In the genomic region with DNA sequence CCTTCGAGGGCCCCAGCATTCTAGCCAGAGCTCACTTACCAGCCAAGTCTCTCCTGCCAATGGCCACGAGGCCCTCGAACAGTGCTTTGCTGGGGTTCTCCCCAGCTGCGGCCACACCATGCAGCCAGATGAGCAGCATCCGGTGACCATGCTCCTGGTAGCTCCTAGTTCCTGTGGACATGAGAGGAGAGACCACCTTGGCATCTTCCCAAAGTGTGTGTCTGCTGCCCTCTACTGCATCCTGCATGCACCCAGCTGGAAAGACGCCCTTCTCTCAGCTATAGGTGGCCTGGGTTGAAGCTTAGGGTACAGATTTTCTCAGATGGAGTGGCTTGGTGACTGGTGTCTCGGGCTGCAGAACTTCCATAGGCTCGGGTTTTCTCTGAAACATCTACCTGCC, we compare ENCODE assay signal across 13 mouse cellular contexts. TPM values are rescaled to one million over a fixed set of nuclear protein-coding genes. Genes with fewer than 3 reads are reported as not detected.
A peak's percentile ranks its signal among the peaks of the same experiment; 100 is the strongest.
DNase-seq lines count a peak whose midpoint lies in the region; ATAC-seq and TF ChIP-seq lines count a peak whose summit lies in the region.
"Had no signal": no experiment of that assay in that cellular context is flagged by ENCODE, and none has a peak within 500 bp of the region (broad histone marks: within the 10 kb centered on the region; RNA-seq: fewer than 3 reads in every experiment).

No protein-coding gene starts in this region.

- TF ChIP-seq CTCF in thymus, adult 2 months (IDR thresholded peaks at IDR 0.05; ENCODE audit: borderline replicate concordance, control insufficient read depth, extremely low read depth, insufficient read depth, low read length, poor library complexity) = 0 out of 2 replicates have a peak, but pooled peaks have one; percentile 13

- no peak overlapping the region for H3K9ac ChIP-seq in hindbrain, embryonic 11.5 days (ENCODE audit: low read depth, low read length)
- no peak overlapping the region for H3K9ac ChIP-seq in hindbrain, embryonic 14.5 days

- H3K4me3 ChIP-seq in hindbrain, embryonic 11.5 days (ENCODE audit: low read depth, low read length) = no peak overlapping the region
- no peak overlapping the region for H3K4me3 ChIP-seq in hindbrain, embryonic 14.5 days (replicated peaks; ENCODE audit: low read length)
- H3K4me3 ChIP-seq in thymus, adult 2 months (ENCODE audit: control insufficient read depth, insufficient read depth, low read length) = no peak overlapping the region
- H3K4me3 ChIP-seq: myocyte had no signal

- no peak for TF ChIP-seq POLR2A in thymus, adult 2 months (IDR thresholded peaks at IDR 0.05; ENCODE audit: control insufficient read depth, extremely low read depth, insufficient read depth, low read length, poor library complexity)

- H3K4me1 ChIP-seq in hindbrain, embryonic 11.5 days (replicated peaks; ENCODE audit: control insufficient read depth, insufficient read depth, low read length) = no peaks in the 10 kb centered on the region
- no peaks in the 10 kb centered on the region for H3K4me1 ChIP-seq in hindbrain, embryonic 14.5 days (replicated peaks; ENCODE audit: control insufficient read depth, insufficient read depth, low read length)
- H3K4me1 ChIP-seq in thymus, adult 2 months (replicated peaks; ENCODE audit: control insufficient read depth, insufficient read depth, low read length) = no peaks in the 10 kb centered on the region

- no peaks in the 10 kb centered on the region for H3K9me3 ChIP-seq in hindbrain, embryonic 11.5 days (ENCODE audit: control insufficient read depth, low read length)
- no peaks in the 10 kb centered on the region for H3K9me3 ChIP-seq in hindbrain, embryonic 14.5 days (ENCODE audit: control insufficient read depth, low read length)

- ATAC-seq in hindbrain, embryonic 11.5 days (ENCODE audit: low FRiP score) = no peak
- no peak for ATAC-seq in hindbrain, embryonic 14.5 days (ENCODE audit: low FRiP score)
- ATAC-seq in granulocyte monocyte progenitor cell, adult 5-6 weeks (replicated peaks; ENCODE audit: poor library complexity, severe bottlenecking) = peak; percentile 67; the same call in 1 of the 2 replicates
- ATAC-seq in activated CD4-positive, CD25-positive, alpha-beta regulatory T cell, adult 4 months = no peak

- H3K4me2 ChIP-seq in hindbrain, embryonic 11.5 days (replicated peaks; ENCODE audit: low read depth, low read length) = no peak overlapping the region
- H3K4me2 ChIP-seq in hindbrain, embryonic 14.5 days (replicated peaks) = no peak overlapping the region

- 66% methylated on average over 8 of the region's 8 CpGs for WGBS in hindbrain, embryonic 11.5 days
- WGBS in hindbrain, embryonic 14.5 days = 56% methylated on average over 8 of the region's 8 CpGs
- 62% methylated on average over 8 of the region's 8 CpGs for WGBS in thymus, adult 2 months

- no peaks in the 10 kb centered on the region for H3K36me3 ChIP-seq in hindbrain, embryonic 11.5 days (ENCODE audit: control insufficient read depth, insufficient read depth, low read length)
- no peaks in the 10 kb centered on the region for H3K36me3 ChIP-seq in hindbrain, embryonic 14.5 days (replicated peaks; ENCODE audit: control insufficient read depth, insufficient read depth)
- H3K36me3 ChIP-seq in thymus, adult 2 months (ENCODE audit: control insufficient read depth, insufficient read depth, low read length) = no peaks in the 10 kb centered on the region

- H3K27ac ChIP-seq in hindbrain, embryonic 11.5 days (ENCODE audit: low read depth, low read length) = no peak overlapping the region
- H3K27ac ChIP-seq in hindbrain, embryonic 14.5 days = no peak overlapping the region
- H3K27ac ChIP-seq in thymus, adult 2 months (ENCODE audit: control insufficient read depth, insufficient read depth, low read length) = no peak overlapping the region

- DNase-seq in hindbrain, embryonic 11.5 days (ENCODE audit: low spot score) = peak; percentile 41
- DNase-seq in hindbrain, embryonic 14.5 days (ENCODE audit: low spot score) = no peak
- DNase-seq in thymus, adult 2 months = no peak
- no peak for DNase-seq in thymus, postnatal 25 days
- no peak for DNase-seq in heart, adult 9 months (ENCODE audit: low spot score in 2 of 2)
- no peak for DNase-seq in spleen, postnatal 14 days (ENCODE audit: low spot score in 2 of 2)
- DNase-seq: cerebellum, adult 9-11 months; gastrocnemius, postnatal 36 days; layer of hippocampus, adult 9-11 months had no signal

- H3K27me3 ChIP-seq in hindbrain, embryonic 11.5 days (ENCODE audit: control insufficient read depth, insufficient read depth, low read length) = no peaks in the 10 kb centered on the region
- no peaks in the 10 kb centered on the region for H3K27me3 ChIP-seq in hindbrain, embryonic 14.5 days (ENCODE audit: control insufficient read depth, insufficient read depth, low read length)
- no peaks in the 10 kb centered on the region for H3K27me3 ChIP-seq in thymus, adult 2 months (ENCODE audit: control insufficient read depth, insufficient read depth, low read length)

RNA-seq across cellular contexts. Expression of a gene that starts 17.8 kb away (rescaled TPM):
- 0.20 and 0.71 TPM in 2 replicates for polyA plus RNA-seq in hindbrain, embryonic 11.5 days (2014; fragmentation: Nextera tagmentation; extraction: Ambion mirVana)
- polyA plus RNA-seq in hindbrain, embryonic 14.5 days (2014; fragmentation: Nextera tagmentation; extraction: Ambion mirVana) = 0.38 and 1.0 TPM in 2 replicates
- 0.15 TPM in 1 of 2 replicates, not detected in the other for polyA plus RNA-seq in thymus, adult 2 months (2012; rRNA removed)
- not detected in 2 replicates for total RNA-seq in granulocyte monocyte progenitor cell, adult 5-6 weeks (2014; fragmentation: Nextera tagmentation)
- total RNA-seq in granulocyte monocyte progenitor cell, adult 5-6 weeks (2017) = not detected in 2 replicates
- under 1 TPM in 1 of 2 experiments, not detected in 1; 0.37 TPM for polyA plus RNA-seq in activated CD4-positive, CD25-positive, alpha-beta regulatory T cell, adult 4 months (2017; shearing (Covaris generic))
- total RNA-seq: gastrocnemius, postnatal 36 days had no signal
- polyA plus RNA-seq: stomach, embryonic 14.5 days had no signal

RNA-seq across cellular contexts. Expression of a gene that starts 41.4 kb away (rescaled TPM):
- polyA plus RNA-seq in hindbrain, embryonic 11.5 days (2014; fragmentation: Nextera tagmentation; extraction: Ambion mirVana) = 131 and 137 TPM in 2 replicates
- 126 and 133 TPM in 2 replicates for polyA plus RNA-seq in hindbrain, embryonic 14.5 days (2014; fragmentation: Nextera tagmentation; extraction: Ambion mirVana)
- polyA plus RNA-seq in thymus, adult 2 months (2012; rRNA removed) = 27.3 and 28.5 TPM in 2 replicates
- total RNA-seq in granulocyte monocyte progenitor cell, adult 5-6 weeks (2014; fragmentation: Nextera tagmentation) = 81.6 and 82.9 TPM in 2 replicates
- 70.2 and 82.2 TPM in 2 replicates for total RNA-seq in granulocyte monocyte progenitor cell, adult 5-6 weeks (2017)
- 10 to 100 TPM; 73.7 to 88.9 TPM for polyA plus RNA-seq in activated CD4-positive, CD25-positive, alpha-beta regulatory T cell, adult 4 months (2017; shearing (Covaris generic))
